Comparison of ENCODE assay signal across 11 mouse cellular contexts in the genomic region with DNA sequence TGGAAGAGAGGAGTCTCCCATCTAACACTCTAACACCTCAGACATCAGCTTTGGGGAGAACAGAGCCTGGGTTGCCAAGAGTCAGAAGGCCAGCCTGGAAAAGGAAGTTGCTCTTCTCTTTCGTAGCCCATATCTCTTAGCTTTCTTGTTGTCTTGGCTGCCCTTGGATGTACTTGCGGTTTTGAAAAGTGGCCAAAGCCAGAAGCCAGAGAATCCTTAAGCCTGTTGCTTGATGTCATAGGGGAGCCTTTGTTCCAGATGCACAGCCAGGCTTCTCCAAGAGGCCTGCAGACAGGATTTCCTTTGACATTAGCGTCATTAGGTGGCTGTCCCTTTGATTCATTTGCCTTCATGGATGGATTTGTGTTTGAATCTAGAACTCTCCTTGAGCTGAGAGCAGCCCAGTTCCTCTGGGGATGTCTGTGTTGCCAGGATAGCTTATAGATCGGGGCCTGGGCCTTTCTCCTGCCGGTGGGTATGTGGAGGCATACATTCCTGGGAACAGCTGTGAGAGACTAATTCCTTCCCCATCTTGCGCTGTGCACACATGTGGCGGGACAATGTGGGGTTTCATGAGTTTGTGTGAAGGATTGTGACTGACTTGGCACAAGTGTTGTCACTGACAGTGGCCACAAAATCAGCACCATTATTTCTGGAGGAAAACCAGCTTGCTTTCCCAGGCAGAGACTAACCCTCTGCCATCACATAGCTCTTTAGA.
DNase-seq lines count a peak whose midpoint lies in the region; ATAC-seq and TF ChIP-seq lines count a peak whose summit lies in the region.
"Had no signal": no experiment of that assay in that cellular context is flagged by ENCODE, and none has a peak within 500 bp of the region (broad histone marks: within the 10 kb centered on the region; RNA-seq: fewer than 3 reads in every experiment).

No protein-coding gene starts in this region.

- H3K27me3 ChIP-seq in kidney, embryonic 16.5 days (ENCODE audit: insufficient read depth, low read length), result no peaks in the 10 kb centered on the region
- H3K27me3 ChIP-seq in heart, postnatal 0 days (ENCODE audit: control insufficient read depth, insufficient read depth, low read length), result peaks cover 7% of the 10 kb centered on the region; the same call in 1 of the 2 replicates
- H3K27me3 ChIP-seq in lung, embryonic 16.5 days (ENCODE audit: control insufficient read depth, insufficient read depth, low read depth, low read length), result no peaks in the 10 kb centered on the region
- H3K27me3 ChIP-seq in forebrain, embryonic 16.5 days (replicated peaks; ENCODE audit: control insufficient read depth, insufficient read depth, low read length), result no peaks in the 10 kb centered on the region
- H3K27me3 ChIP-seq: embryonic facial prominence, embryonic 12.5 days; neural tube, embryonic 15.5 days had no signal

- no peak for TF ChIP-seq EP300 in heart, postnatal 0 days (IDR thresholded peaks at IDR 0.05; ENCODE audit: low read depth)

- H3K4me3 ChIP-seq in kidney, embryonic 16.5 days (ENCODE audit: low read length), result no peak overlapping the region
- no peak overlapping the region for H3K4me3 ChIP-seq in heart, postnatal 0 days (ENCODE audit: low read depth, low read length)
- H3K4me3 ChIP-seq in lung, embryonic 16.5 days (ENCODE audit: low read length), result no peak overlapping the region
- no peak overlapping the region for H3K4me3 ChIP-seq in forebrain, embryonic 16.5 days (replicated peaks; ENCODE audit: low read length)
- H3K4me3 ChIP-seq: embryonic facial prominence, embryonic 12.5 days; neural tube, embryonic 15.5 days had no signal

- no peaks in the 10 kb centered on the region for H3K36me3 ChIP-seq in kidney, embryonic 16.5 days (ENCODE audit: insufficient read depth, low read length)
- H3K36me3 ChIP-seq in heart, postnatal 0 days (replicated peaks; ENCODE audit: control insufficient read depth, insufficient read depth, low read length), result no peaks in the 10 kb centered on the region
- no peaks in the 10 kb centered on the region; the same call in 1 of the 2 replicates for H3K36me3 ChIP-seq in lung, embryonic 16.5 days (ENCODE audit: control insufficient read depth, insufficient read depth, low read length)
- no peaks in the 10 kb centered on the region for H3K36me3 ChIP-seq in forebrain, embryonic 16.5 days (ENCODE audit: control insufficient read depth, insufficient read depth)
- H3K36me3 ChIP-seq: embryonic facial prominence, embryonic 12.5 days; neural tube, embryonic 15.5 days had no signal

- H3K9ac ChIP-seq in kidney, embryonic 16.5 days (replicated peaks; ENCODE audit: low read length), result no peak overlapping the region
- no peak overlapping the region for H3K9ac ChIP-seq in heart, postnatal 0 days (replicated peaks; ENCODE audit: low read depth, low read length)
- H3K9ac ChIP-seq in lung, embryonic 16.5 days (ENCODE audit: low read length), result no peak overlapping the region
- H3K9ac ChIP-seq in forebrain, embryonic 16.5 days (replicated peaks; ENCODE audit: low read depth, low read length), result no peak overlapping the region
- H3K9ac ChIP-seq: embryonic facial prominence, embryonic 12.5 days; neural tube, embryonic 15.5 days had no signal

- WGBS in kidney, embryonic 16.5 days, result 64% methylated on average over 7 of the region's 7 CpGs
- WGBS in heart, postnatal 0 days, result 41% methylated on average over 7 of the region's 7 CpGs
- 45% methylated on average over 7 of the region's 7 CpGs for WGBS in lung, embryonic 16.5 days
- 84% methylated on average over 7 of the region's 7 CpGs for WGBS in forebrain, embryonic 16.5 days

- H3K4me2 ChIP-seq in kidney, embryonic 16.5 days (replicated peaks; ENCODE audit: low read depth, low read length), result no peak overlapping the region
- no peak overlapping the region for H3K4me2 ChIP-seq in heart, postnatal 0 days (ENCODE audit: low read depth, low read length)
- H3K4me2 ChIP-seq in lung, embryonic 16.5 days (ENCODE audit: low read depth, low read length), result no peak overlapping the region
- H3K4me2 ChIP-seq in forebrain, embryonic 16.5 days (ENCODE audit: low read length), result no peak overlapping the region
- H3K4me2 ChIP-seq: embryonic facial prominence, embryonic 12.5 days; neural tube, embryonic 15.5 days had no signal

- ATAC-seq in kidney, embryonic 16.5 days (ENCODE audit: low FRiP score, low TSS enrichment), result no peak
- ATAC-seq in heart, postnatal 0 days (ENCODE audit: insufficient read depth, low read depth), result 0 out of 2 replicates have a peak, but pooled peaks have one; percentile 36
- peak; percentile 81 for ATAC-seq in lung, embryonic 16.5 days (ENCODE audit: low read depth)
- no peak for ATAC-seq in forebrain, embryonic 16.5 days
- ATAC-seq in CD4-positive, CD25-positive, alpha-beta regulatory T cell, adult 4 months, result no peak

- DNase-seq in kidney, adult 11 months, result peak; percentile 55
- peak; percentile 79 for DNase-seq in adipocyte (ENCODE audit: low spot score)
- peak; percentile 67 for DNase-seq in heart, postnatal 0 days (ENCODE audit: low spot score)
- DNase-seq in layer of hippocampus, postnatal 36 days, result no peak

- no peaks in the 10 kb centered on the region for H3K9me3 ChIP-seq in kidney, embryonic 16.5 days (ENCODE audit: low read length)
- no peaks in the 10 kb centered on the region for H3K9me3 ChIP-seq in heart, postnatal 0 days (replicated peaks; ENCODE audit: control insufficient read depth, low read length)
- H3K9me3 ChIP-seq in lung, embryonic 16.5 days (ENCODE audit: control insufficient read depth, low read length), result no peaks in the 10 kb centered on the region
- H3K9me3 ChIP-seq in forebrain, embryonic 16.5 days (ENCODE audit: control insufficient read depth, low read length), result no peaks in the 10 kb centered on the region
- H3K9me3 ChIP-seq: embryonic facial prominence, embryonic 12.5 days; neural tube, embryonic 15.5 days had no signal

- H3K4me1 ChIP-seq in kidney, embryonic 16.5 days (ENCODE audit: insufficient read depth, low read length), result peaks cover 20% of the 10 kb centered on the region
- peaks cover 7% of the 10 kb centered on the region for H3K4me1 ChIP-seq in heart, postnatal 0 days (ENCODE audit: control insufficient read depth, insufficient read depth)
- peaks cover 19% of the 10 kb centered on the region for H3K4me1 ChIP-seq in lung, embryonic 16.5 days (replicated peaks; ENCODE audit: control insufficient read depth, insufficient read depth, low read length)
- no peaks in the 10 kb centered on the region for H3K4me1 ChIP-seq in forebrain, embryonic 16.5 days (replicated peaks; ENCODE audit: control insufficient read depth, insufficient read depth, low read length)

- no peak for TF ChIP-seq CTCF in heart, postnatal 0 days (IDR thresholded peaks at IDR 0.05; ENCODE audit: low read depth)

- H3K27ac ChIP-seq in kidney, embryonic 16.5 days (ENCODE audit: low read length), result no peak overlapping the region
- H3K27ac ChIP-seq in heart, postnatal 0 days (ENCODE audit: low read depth), result peak overlapping the region; percentile 46; the same call in 1 of the 2 replicates
- peak overlapping the region; percentile 50; the same call in 1 of the 2 replicates for H3K27ac ChIP-seq in lung, embryonic 16.5 days (ENCODE audit: low read length)
- H3K27ac ChIP-seq in forebrain, embryonic 16.5 days (ENCODE audit: low read length), result no peak overlapping the region
- H3K27ac ChIP-seq: embryonic facial prominence, embryonic 12.5 days; macrophage; neural tube, embryonic 15.5 days had no signal

Comparison
In these comparisons a context has a peak if more than half of its experiments do, and no peak if none do; other contexts are left out.
1. DNase-seq: peak in kidney, adult 11 months (single experiment), adipocyte (single experiment) and heart, postnatal 0 days (single experiment); none in layer of hippocampus, postnatal 36 days (0 of 2).
2. ATAC-seq: peak in heart, postnatal 0 days (single experiment) and lung, embryonic 16.5 days (single experiment); none in kidney, embryonic 16.5 days (single experiment), forebrain, embryonic 16.5 days (single experiment) and CD4-positive, CD25-positive, alpha-beta regulatory T cell, adult 4 months (single experiment).
3. H3K27ac ChIP-seq: peak in heart, postnatal 0 days (single experiment) and lung, embryonic 16.5 days (single experiment); none in kidney, embryonic 16.5 days (single experiment) and forebrain, embryonic 16.5 days (single experiment).